Comparison of ENCODE assay signal across 27 mouse cellular contexts in the genomic region with DNA sequence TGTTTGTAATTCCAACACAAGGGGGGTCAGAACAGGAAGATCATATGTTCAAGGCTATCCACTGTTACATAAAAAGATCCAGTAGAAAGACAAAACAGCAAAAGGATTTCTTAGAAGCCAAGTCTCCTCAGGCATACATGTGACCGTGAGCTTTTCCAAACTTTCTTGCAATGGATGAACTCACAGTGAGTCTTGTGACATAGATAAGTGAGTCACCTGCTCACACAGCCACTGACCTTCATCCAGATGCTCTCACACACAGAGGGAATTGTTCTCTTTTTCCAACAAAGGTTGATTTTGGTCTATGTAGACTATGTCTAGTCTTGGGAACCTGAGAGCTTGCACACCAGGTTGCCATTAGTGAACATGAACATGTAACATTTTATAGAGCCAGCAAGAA.
"Had no signal": no experiment of that assay in that cellular context is flagged by ENCODE, and none has a peak within 500 bp of the region (broad histone marks: within the 10 kb centered on the region; RNA-seq: fewer than 3 reads in every experiment).

No protein-coding gene starts in this region.

- DNase-seq: gastrocnemius, postnatal 14 days; gastrocnemius, postnatal 36 days; heart, adult 11 months; heart, adult 2 months; heart, postnatal 14 days; heart, postnatal 36 days; kidney, adult 11 months; kidney, adult 2 months; kidney, adult 9 months; kidney, postnatal 14 days; kidney, postnatal 36 days; layer of hippocampus, adult 9-11 months; layer of hippocampus, postnatal 36 days; left cerebral cortex, postnatal 4 days had no signal

- H3K4me1 ChIP-seq: hindbrain, embryonic 13.5 days; hindbrain, embryonic 15.5 days; kidney, embryonic 15.5 days; limb, embryonic 13.5 days; limb, embryonic 15.5 days; liver, embryonic 12.5 days had no signal

- H3K4me3 ChIP-seq: heart, adult 2 months; heart, embryonic 13.5 days; heart, embryonic 15.5 days; hindbrain, embryonic 13.5 days; hindbrain, embryonic 15.5 days; kidney, embryonic 15.5 days; limb, embryonic 13.5 days; limb, embryonic 15.5 days; liver, embryonic 12.5 days had no signal

- H3K9ac ChIP-seq: heart, embryonic 13.5 days; heart, embryonic 15.5 days; hindbrain, embryonic 13.5 days; hindbrain, embryonic 15.5 days; kidney, embryonic 15.5 days; limb, embryonic 13.5 days; limb, embryonic 15.5 days; liver, embryonic 12.5 days; liver, embryonic 14.5 days had no signal

- H3K9me3 ChIP-seq: heart, embryonic 13.5 days; heart, embryonic 15.5 days; hindbrain, embryonic 13.5 days; hindbrain, embryonic 15.5 days; kidney, embryonic 15.5 days; limb, embryonic 13.5 days; limb, embryonic 15.5 days; liver, embryonic 12.5 days had no signal

- ATAC-seq: hindbrain, postnatal 0 days; intestine, embryonic 16.5 days; liver, embryonic 12.5 days had no signal

- H3K36me3 ChIP-seq: heart, embryonic 13.5 days; heart, embryonic 15.5 days; hindbrain, embryonic 13.5 days; hindbrain, embryonic 15.5 days; kidney, embryonic 15.5 days; limb, embryonic 13.5 days; limb, embryonic 15.5 days; liver, embryonic 12.5 days had no signal

- H3K27me3 ChIP-seq: heart, embryonic 13.5 days; heart, embryonic 15.5 days; hindbrain, embryonic 13.5 days; hindbrain, embryonic 15.5 days; kidney, embryonic 15.5 days; limb, embryonic 13.5 days; limb, embryonic 15.5 days; liver, embryonic 12.5 days had no signal

- H3K27ac ChIP-seq: heart, adult 2 months; heart, embryonic 13.5 days; heart, embryonic 15.5 days; hindbrain, embryonic 13.5 days; hindbrain, embryonic 15.5 days; hindbrain, postnatal 0 days; kidney, embryonic 15.5 days; kidney, postnatal 0 days; limb, embryonic 13.5 days; limb, embryonic 15.5 days; liver, embryonic 12.5 days; liver, embryonic 14.5 days had no signal

- H3K4me2 ChIP-seq: heart, embryonic 11.5 days; heart, embryonic 13.5 days; heart, embryonic 15.5 days; hindbrain, embryonic 13.5 days; hindbrain, embryonic 15.5 days; kidney, embryonic 15.5 days; limb, embryonic 13.5 days; limb, embryonic 15.5 days; liver, embryonic 12.5 days had no signal
